Mouse (Mus musculus): ENCODE results near the gene Tlcd1. TPM values are rescaled to one million over a fixed set of nuclear protein-coding genes. Genes with fewer than 3 reads are reported as not detected.
"Not testable (repeated sequence)": the region's sequence is repeated elsewhere in the genome, so short reads cannot be mapped to it uniquely, and the experiment has no call there.

Tlcd1 gene
- total RNA-seq, 2 experiments from 2014 or later = 69.0 to 96.9 TPM

DNA sequence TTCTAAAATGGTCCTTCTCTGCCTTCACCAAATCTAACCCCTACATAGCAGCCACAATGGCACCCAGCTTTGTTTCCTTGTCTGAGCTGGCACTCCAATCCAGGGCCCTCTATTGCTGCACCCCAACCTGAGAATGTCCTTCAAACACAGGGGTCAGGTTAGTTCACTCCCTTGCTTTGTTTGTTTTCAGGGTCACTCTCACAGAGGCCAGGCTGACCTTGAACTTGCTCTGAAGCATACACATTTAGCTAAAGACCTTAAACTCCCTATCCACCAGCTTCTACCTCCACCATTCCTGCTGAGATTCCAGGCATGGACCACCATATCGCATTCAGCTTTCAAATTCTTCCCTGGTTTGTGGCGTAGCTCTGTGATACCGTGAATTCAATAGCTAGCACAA, 2.0 kb upstream of the Tlcd1 start:
- no peak for ATAC-seq (replicated peaks; ENCODE audit: low FRiP score, poor library complexity, severe bottlenecking)

DNA sequence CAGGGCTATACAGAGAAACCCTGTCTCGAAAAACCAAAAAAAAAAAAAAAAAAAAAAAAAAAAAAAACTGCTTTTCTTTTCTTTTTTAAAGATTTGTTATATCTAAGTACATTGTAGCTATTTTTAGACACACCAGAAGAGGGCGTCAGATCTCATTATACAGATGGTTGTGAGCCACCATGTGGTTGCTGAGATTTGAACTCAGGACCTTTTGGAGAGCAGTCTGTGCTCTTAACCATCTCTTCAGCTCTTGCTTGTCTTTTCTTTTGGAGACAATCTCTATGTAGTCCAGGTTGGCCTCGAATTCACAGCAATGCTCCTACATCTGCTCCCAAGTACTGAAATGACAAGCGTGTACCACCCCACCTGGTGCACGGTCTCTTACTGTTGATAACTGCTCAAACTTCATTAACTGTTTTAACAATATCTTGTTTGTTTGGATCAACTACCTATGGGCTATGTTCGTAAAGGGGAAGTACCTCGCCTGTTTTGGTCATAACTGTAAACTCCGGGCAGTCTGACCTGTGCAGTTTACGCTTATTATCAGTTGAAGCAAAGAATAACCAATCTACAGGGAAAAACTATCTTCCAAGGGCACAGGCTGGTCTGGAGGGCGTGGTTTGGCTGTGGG, 625 bp upstream of the Tlcd1 start:
- ATAC-seq (replicated peaks; ENCODE audit: low FRiP score, poor library complexity, severe bottlenecking) = peak; percentile 1

DNA sequence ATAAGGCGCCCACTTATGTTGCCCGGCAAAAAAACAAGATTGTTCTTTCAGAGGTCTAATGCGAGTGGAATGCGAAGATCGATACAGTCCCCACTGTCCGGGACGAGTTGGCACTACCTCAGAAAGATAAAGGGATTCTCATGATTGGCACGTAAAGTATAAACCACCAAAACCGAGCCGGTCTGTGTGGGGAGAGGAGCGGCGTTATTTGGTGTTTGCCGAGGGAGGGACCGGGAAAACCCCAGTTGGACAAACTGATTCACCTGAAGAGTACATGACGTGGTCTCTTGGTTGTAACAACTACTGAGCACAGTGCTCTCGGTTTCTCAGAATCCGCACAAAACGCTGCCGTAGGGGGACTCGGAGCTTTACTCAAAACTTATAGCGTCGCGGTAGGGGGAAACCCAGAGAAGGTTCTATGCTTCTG, 407 bp downstream of the Tlcd1 start:
- peak; percentile 11 for ATAC-seq (replicated peaks; ENCODE audit: low FRiP score, poor library complexity, severe bottlenecking)

DNA sequence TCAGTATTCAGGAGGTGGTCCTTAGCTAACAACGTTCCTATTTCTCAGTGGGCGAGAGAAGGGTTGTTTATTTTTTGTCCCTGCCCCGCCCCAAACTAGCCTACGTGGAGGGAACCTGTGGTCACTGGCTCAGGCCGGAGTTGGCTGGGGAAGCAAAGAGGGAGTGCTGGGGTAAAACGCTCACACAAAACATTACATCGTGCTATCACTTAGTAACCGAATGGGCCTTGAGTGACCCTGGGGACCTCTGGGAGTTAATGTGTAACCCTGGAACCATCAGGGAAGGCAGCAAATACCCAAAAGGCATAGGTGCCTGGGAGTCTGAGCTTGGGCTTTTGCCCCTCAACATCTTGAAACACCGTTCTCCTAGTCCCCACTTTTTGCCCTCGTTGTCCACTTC, 926 bp downstream of the Tlcd1 start:
- peak; percentile 39 for ATAC-seq (replicated peaks; ENCODE audit: low FRiP score, poor library complexity, severe bottlenecking)

DNA sequence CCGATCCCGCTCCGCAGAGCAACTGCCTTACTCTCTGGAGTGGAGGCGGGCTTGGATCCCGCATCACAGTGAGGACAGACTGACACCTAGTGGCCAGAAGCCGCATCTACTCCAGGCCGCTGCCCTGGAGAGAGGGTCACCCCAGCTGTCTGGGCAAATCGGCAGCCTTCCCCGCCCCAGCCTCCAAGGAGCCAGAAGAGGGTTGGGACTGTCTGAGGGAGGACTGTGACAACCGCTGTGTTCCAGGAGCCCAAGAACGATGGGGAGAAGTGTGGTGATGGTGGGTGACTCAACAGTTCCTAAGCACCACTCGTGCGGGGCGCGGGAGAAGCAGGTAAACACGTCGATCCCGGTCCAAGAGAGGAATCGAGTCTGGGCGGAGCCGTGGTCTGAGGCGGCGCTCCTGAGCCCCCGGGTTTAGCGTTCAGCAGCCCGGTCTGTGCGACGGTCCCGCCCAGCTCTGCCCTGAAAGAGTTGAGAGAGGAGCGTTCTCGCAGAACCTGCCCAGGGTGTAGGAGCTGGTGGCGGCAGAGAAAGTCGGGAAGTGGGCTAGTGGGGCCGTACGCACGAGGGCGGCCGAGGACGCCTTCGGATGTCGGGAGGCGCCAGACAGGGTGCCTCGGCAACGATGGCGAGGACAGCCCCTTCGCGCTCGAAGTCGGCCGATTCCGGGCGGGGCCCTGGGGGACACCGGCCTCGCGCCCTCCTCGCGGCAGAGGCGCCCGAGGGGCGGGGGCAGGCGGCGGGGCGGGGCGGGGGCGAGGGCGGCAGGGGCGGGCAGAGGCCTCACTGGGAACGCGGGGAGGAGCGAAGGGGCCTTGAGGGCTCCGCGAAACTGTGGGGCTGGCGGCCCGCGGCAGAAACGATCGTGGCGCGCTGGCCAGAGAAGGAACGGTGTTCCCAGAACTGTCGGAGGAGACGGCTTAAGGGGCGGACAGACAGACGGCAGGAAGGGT, 1.7 kb downstream of the Tlcd1 start:
- ATAC-seq (replicated peaks; ENCODE audit: low FRiP score, poor library complexity, severe bottlenecking) = peak; percentile 60

DNA sequence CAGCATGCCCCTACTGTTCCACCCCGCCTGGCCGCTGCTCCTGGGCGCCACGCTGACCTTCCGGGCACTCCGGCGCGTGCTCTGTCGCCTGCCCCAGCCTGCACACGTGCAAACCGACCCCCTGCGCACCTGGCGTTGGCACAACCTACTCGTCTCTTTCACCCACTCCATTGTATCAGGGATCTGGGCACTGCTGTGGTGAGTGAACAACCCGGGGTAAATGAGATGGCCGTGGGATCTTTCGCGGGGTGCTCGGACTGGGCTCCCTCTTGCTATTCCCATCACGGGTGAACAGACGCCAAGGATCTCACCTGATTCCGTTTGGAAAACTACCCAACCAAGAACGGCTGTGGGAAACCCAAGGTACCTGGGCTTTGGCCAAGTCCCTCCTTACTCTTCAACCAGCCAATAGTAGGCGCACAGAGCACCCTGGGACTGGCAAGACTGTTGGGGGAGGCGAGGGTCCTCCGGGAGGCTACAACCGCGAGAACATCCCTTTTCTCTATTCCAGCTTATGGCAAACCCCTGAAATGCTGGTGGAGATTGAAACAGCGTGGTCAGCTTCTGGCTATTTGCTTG, 2.4 kb downstream of the Tlcd1 start:
- ATAC-seq (replicated peaks; ENCODE audit: low FRiP score, poor library complexity, severe bottlenecking) = no peak

DNA sequence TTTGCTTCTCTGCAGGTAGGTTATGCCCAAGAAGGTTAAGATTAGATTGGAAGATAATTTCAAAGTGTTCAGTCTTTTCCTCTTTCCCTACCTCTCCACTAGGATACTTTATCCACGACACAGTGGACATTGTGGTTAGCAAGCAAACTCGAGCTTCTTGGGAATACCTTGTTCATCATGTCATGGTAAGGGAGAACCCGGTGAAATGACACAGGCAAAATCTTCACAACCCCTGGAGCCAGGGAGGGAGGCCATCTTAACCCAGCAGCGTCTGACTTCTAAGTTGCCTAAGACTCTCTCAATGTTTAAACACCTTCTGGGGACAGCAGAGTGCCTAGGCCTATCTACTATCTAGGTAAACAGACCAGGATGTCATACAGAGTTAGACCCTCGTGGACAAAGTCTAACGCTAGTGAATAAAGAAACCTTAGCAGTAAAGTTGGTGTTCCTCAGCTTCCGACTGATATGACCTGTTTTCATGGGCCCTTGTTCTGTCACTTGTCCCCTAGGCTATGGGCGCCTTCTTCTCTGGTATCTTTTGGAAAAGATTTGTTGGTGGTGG, 3.0 kb downstream of the Tlcd1 start:
- ATAC-seq (replicated peaks; ENCODE audit: low FRiP score, poor library complexity, severe bottlenecking) = no peak

DNA sequence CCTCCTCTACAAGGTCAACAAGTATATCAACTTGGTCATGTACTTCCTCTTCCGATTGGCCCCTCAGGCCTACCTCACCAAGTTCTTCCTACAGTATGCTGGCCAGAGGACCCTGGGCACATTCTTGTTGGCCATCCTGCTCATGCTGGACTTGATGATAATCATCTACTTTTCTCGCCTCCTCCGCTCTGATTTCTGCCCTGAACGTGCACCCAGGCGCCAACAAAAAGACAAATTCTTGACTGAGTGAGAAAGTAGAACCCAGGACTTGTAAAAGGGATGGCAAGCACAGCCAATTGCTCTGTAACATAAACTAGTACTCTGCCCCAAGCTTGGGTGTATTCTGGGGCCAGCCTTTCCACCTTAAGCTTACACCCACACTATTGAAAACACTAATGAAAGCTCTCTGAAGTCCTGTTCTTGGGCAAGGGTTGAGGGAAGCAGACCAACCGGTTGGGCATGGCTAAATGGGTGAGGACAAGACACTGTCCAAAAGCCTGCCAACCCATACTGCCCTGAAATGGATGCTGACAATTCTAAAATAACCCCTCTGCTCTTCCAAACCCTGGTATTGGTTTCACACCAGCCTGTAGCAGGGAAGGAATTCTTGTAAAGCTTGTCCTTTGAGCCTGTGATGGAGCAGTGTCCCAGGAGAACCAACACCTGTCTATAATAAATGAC, 3.7 kb downstream of the Tlcd1 start:
- ATAC-seq (replicated peaks; ENCODE audit: low FRiP score, poor library complexity, severe bottlenecking) = no peak

DNA sequence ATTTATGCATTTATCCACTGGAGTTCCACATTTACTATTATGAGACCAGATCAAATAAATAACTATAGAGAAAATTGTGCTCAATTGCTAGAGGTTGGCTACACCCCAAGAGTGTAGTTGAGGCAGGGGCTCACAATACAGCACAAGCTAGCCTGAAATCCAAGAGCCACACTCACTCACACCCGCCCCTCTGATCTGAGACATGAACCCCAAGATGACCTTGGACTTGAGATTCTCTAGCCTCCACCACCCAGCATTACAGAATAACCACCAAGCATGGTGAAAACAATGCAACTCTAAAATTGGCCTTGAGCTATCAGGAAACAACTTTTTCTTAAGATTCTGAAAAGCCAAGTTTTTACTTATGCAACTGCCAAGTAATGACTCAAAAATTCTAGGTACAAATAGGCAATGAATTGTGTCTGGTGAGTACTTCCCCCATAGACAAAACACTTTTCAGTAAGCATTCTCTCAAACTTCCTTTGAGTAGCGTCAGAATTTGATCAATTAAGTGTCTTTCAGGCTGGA, 5.4 kb downstream of the Tlcd1 start:
- no peak for ATAC-seq (replicated peaks; ENCODE audit: low FRiP score, poor library complexity, severe bottlenecking)

DNA sequence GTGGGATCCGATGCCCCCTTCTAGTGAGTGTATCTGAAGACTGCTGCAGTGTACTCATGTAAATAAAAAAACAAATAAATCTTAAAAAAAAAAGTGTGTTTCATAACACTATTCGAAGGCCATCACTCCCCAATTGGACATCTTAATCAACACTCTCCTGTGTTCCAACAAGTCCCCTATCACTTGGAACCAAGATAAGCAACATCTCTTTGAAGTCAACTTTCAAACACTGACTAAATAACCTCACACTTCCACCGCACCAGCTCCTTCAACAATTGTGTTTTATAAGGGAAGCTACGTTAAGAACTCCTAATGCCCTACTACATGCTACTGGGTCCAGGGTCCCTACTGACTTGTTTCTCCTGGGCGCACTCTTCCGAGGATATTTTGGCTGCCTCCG, 5.9 kb downstream of the Tlcd1 start:
- no peak for ATAC-seq (replicated peaks; ENCODE audit: low FRiP score, poor library complexity, severe bottlenecking)

DNA sequence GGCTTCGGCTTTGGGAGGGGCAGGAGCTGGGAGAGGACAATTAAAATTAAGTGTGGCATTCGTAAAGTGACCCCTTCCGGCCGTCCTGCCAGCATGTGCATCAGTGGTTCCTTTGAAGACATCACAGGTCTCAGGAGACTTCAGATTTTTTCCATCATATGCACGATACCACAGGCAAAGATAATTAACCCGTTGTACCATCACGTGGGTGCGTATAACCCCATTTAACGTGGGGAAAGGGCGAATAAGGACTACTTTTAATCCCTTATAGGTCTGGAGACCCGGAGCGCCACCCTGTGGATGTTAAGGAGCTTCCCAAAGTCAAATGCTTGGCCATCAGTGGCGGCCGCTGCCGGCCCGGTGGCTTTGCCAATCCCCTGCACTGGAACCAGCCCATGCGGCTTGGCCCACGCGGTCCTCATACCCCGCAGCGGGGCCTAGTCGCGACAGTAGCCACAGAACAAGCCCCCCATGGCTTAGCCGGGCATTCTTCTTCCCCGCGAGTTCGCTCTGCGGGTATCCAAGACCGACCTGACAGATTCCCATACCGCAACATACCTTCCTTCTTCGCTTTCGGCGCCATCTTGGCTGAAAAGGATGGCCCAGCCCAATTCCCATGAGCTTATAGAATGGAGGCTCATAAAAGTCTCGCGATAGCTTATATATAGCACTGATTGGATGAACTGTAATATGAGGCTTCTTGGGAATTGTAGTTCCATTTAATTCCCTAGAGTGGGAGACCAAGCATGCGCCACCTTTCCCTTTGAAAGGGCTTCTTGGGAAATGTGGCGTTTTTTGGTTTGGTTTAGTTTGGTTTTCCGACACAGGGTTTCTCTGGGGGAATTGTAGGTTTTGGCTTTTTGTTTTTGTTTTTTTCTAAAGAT, 6.7 kb downstream of the Tlcd1 start, which contains the start of gene Rpl23a:
Gene Rpl23a, minus strand, starts transcription at position 624 of the 884 bp plus-strand sequence.
- ATAC-seq (replicated peaks; ENCODE audit: low FRiP score, poor library complexity, severe bottlenecking) = peak; percentile 86

DNA sequence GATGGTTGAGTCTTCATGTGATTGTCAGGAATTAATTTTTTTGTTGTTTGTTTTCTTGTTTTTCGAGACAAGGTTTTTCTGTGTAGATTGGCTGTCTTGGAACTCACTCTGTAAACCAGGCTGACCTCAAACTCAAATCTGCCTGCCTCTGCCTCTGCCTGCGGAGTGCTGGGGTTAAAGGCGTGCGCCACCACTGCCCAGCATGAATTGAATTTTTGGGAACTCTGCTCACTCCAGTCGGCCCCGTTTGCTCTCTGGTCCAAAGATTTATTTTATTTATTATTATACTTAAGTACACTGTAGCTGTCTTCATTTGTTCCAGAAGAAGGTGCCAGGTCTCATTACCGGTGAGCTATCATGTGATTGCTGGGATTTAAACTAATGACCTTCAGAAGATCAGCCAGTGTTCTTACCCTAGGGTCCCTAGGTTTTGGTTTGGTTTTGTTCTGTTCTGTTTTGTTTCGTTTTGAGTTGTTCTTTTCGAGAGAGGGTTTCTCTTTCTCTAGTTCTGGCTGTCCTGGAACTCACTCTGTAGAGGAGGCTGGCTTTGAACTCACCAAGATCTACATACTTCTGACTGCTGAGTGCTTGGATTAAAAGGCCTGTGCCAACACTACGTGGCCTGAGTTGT, 7.5 kb downstream of the Tlcd1 start:
- no peak for ATAC-seq (replicated peaks; ENCODE audit: low FRiP score, poor library complexity, severe bottlenecking)

DNA sequence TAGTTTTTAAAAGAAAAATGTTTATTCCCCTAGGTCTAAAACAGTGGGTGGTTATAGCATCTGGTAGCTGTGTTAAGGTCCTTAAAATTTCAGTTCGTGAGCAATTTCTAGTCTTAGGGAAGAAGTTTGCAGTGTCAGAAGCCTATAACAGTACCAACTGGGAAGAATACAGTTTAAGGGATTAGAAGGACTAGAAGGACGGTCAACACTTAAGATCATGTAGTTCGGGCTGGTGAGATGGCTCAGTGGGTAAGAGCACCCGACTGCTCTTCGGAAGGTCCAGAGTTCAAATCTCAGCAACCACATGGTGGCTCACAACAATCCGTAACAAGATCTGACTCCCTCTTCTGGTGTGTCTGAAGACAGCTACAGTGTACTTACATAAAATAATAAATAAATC, 8.2 kb downstream of the Tlcd1 start:
- not testable (repeated sequence) for ATAC-seq (replicated peaks; ENCODE audit: low FRiP score, poor library complexity, severe bottlenecking)

DNA sequence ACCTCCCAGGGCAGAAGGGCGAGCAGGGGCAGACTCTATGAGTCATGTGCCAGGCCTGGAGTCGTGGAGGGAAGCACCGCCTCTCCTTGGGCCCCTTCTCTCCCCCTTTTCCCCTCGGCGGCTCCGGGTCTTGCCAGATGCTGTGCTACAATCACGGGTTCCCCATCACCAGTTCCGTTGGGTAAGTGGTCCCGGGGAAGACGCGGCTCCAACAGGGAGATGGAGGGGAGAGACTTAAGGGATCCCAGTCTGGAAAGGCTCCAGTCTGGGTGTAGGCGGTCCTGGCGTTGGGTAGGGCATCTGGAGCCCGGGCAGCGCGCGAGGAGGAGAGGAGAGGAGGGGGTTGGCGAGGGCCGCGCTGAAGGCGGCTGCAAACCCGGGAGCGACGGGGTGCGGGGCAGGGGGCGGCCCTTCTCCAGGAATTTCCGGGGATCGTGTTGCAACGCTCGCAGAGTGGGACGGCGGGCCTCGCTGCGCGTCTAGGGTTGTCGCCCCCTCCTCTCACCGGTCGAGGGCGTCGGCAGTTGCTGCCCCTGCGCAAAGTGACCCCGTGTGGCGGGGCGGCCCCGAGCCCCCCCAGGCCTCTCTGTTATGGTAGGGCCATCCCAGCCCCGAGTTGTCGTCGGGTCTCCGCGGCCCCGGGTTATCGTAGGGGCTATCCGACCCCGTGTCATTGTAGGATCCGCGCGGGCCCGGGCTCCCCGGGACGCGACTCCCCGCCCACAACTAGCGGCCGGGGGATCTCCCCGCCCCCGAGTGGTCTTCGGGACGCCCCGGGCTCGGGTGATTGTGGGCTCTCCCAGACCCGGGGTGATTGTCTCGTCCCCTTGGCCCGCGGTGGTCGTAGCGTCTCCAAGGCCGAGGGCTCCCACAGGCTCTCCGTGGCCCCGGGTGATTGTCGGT, 12.1 kb downstream of the Tlcd1 start, which contains the start of gene Rab34:
Gene Rab34, plus strand, starts transcription at position 100 of the 903 bp plus-strand sequence.
- no peak for ATAC-seq (replicated peaks; ENCODE audit: low FRiP score, poor library complexity, severe bottlenecking)

DNA sequence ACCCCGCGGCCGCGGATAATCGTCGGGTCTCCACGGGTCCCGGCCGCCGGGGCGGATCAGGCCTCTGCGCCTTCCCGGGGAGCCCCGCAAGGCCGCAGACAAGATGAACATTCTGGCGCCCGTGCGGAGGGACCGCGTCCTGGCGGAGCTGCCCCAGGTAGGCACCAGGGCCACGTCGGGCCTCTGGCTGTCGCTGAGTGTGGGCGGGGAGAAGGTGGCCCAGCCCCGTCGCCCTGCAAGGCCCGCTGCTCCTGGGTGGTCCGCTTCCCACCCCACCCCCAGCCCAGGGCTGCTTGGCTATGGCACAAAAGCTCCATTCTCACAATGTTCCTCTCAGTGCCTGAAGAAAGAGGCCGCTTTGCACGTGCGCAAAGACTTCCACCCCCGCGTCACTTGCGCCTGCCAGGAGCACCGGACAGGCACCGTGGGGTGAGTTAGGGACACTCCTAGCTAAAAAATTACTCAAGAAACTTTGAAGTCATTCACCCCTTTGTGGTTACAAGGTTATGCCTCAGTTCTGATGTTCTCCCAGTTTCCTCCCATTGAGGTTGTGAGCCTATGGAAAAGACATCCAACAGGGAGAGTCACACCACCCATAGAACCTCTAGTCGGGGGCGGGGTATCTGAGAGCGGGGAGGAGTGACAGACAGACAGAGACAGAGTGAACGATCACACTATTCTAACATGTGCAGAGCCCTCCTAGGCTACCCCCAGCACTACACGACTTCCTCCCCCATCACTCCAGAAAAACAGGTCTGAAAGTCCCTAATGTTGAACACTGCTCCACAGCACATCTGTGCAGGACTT, 12.9 kb downstream of the Tlcd1 start:
- ATAC-seq (replicated peaks; ENCODE audit: low FRiP score, poor library complexity, severe bottlenecking) = no peak

DNA sequence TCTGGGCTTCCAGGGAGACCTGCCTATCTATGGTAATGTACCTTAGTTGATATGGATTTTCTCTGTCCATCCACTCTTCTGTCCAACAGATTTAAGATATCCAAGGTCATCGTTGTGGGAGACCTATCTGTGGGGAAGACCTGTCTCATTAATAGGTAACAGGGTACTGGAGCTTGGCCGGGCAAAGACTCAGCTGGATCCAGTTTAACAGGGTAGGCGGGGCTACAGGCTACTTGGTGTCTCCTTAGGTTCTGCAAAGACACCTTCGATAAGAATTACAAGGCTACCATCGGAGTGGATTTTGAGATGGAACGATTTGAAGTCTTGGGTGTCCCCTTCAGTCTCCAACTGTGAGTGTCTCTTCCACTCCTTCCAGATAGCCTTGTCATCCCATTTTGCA, 13.5 kb downstream of the Tlcd1 start:
- ATAC-seq (replicated peaks; ENCODE audit: low FRiP score, poor library complexity, severe bottlenecking) = no peak
